Mouse (Mus musculus) forebrain, embryonic 14.5 days (tissue): ENCODE results near the gene 1700088E04Rik. TPM values are rescaled to one million over a fixed set of nuclear protein-coding genes. Genes with fewer than 3 reads are reported as not detected.

Experiments used
- ATAC-seq: fragments of 200-750 bp; cut with Nextera tagmentation; 2 replicates; pipeline ENCODE4 v1.8.0; 2017; ENCODE audit warnings: mild to moderate bottlenecking, moderate library complexity
- DNase-seq: peaks from one replicate; pipeline ENCODE4 v3.0.0-alpha.2; 2015; ENCODE audit warnings: low spot score
- H3K27ac ChIP-seq: fragments of 300-500 bp; sonication (generic); 2 replicates; pipeline ENCODE4 v1.5.1; 2014; ENCODE audit warnings: low read depth, mild to moderate bottlenecking, control low read depth, low read length, moderate library complexity
- H3K27me3 ChIP-seq: fragments of 300-500 bp; sonication (generic); replicated peaks from 2 replicates; pipeline ENCODE4 v1.6.1; 2014; ENCODE audit warnings: low read length, control low read depth, mixed read lengths; ENCODE audit not compliant: control insufficient read depth, insufficient read depth
- H3K36me3 ChIP-seq: fragments of 300-500 bp; sonication (generic); 2 replicates; pipeline ENCODE4 v1.6.1; 2014; ENCODE audit warnings: low read length, control low read depth; ENCODE audit not compliant: control insufficient read depth, insufficient read depth
- H3K4me1 ChIP-seq: fragments of 300-500 bp; sonication (generic); 2 replicates; pipeline ENCODE4 v1.6.1; 2014; ENCODE audit warnings: antibody characterized with exemption, low read length, control low read depth; ENCODE audit not compliant: control insufficient read depth, insufficient read depth
- H3K4me2 ChIP-seq: fragments of 300-500 bp; sonication (generic); 2 replicates; pipeline ENCODE4 v1.6.1; 2014; ENCODE audit warnings: mild to moderate bottlenecking, control low read depth, low read length
- H3K4me3 ChIP-seq: fragments of 300-500 bp; sonication (generic); 2 replicates; pipeline ENCODE4 v1.5.1; 2014; ENCODE audit warnings: low read depth, low read length, control low read depth
- H3K9ac ChIP-seq: fragments of 300-500 bp; sonication (generic); 2 replicates; pipeline ENCODE4 v1.6.1; 2014; ENCODE audit warnings: mild to moderate bottlenecking, low read length, control low read depth, moderate library complexity
- H3K9me3 ChIP-seq: fragments of 300-500 bp; sonication (generic); replicated peaks from 2 replicates; pipeline ENCODE4 v1.6.1; 2016; ENCODE audit warnings: low read length, control low read depth, mixed read lengths; ENCODE audit not compliant: control insufficient read depth
- WGBS: fragments of 180-500 bp; shearing (Covaris S2); extraction: QIAGEN DNeasy Blood & Tissue Kit; methylation state at CpG from one replicate; pipeline ENCODE4 v1.1.7; 2014; 5-methylcytosine and 5-hydroxymethylcytosine counted together
- polyA plus RNA-seq: library from polyadenylated mRNA; unstranded; fragments of >200 nt; fragmentation: Nextera tagmentation; extraction: Ambion mirVana; gene quantifications from 2 replicates; pipeline ENCODE4 v1.2.1, GENCODE M21; 2014

The 1700088E04Rik gene
- 14.8 and 17.1 TPM in 2 replicates for polyA plus RNA-seq

DNA sequence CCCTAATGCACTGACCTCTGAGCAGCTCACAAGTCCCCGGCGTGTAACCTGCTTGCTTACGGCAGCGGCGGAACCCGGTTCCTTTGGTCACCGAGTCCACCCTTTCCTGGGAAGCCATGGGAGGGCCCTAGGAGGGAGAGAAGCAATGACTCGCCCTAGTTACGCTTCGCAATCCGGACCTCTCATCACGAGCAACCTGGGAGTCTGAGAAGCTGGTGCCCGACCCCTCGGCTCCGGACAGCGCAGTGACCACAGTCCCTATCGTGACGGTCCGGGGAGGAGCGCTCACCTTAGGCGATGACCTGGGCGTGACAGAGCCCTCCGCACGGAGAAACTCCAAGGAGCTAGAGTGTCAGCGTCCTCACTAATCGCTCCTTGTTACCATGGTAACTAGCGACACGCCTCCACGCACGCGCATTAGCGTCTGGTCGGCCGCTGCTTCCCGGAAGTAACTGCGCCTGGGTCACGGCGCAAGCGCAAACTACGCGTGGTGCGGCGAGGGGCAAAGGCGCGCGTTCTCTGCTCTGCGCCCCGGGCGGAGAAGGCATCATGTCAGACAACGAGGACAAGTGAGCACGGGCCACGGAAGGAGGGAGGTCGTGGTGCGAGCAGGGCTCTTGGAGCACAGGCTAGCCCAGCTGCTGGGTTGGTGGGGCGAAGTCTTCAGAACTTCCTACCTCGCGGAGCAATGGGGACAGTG is at the start of gene 1700088E04Rik, which contains the start of gene Polr2f:
1700088E04Rik (minus strand) TSS at position 388 of the 700 bp plus-strand sequence.
Polr2f (plus strand) TSS at position 144 of the 700 bp plus-strand sequence.
- Histone ChIP-seq H3K4me1 (peaks cover 4% of the 10 kb centered on the region; the same call in 1 of the 2 replicates), H3K27ac (no peak within 1 kb of the TSS; the same call in 1 of the 2 replicates), H3K9me3 (no peaks in the 10 kb centered on the region), H3K4me2 (peak within 1 kb of the TSS; percentile 77), H3K27me3 (no peaks in the 10 kb centered on the region), H3K36me3 (peaks cover 18% of the 10 kb centered on the region), H3K9ac (peak within 1 kb of the TSS; percentile 83), H3K4me3 (peak within 1 kb of the TSS; percentile 90)
- under 1% methylated on average over 57 of the region's 57 CpGs for WGBS
- peak; percentile 98 for DNase-seq
- ATAC-seq = peak; percentile 92

DNA sequence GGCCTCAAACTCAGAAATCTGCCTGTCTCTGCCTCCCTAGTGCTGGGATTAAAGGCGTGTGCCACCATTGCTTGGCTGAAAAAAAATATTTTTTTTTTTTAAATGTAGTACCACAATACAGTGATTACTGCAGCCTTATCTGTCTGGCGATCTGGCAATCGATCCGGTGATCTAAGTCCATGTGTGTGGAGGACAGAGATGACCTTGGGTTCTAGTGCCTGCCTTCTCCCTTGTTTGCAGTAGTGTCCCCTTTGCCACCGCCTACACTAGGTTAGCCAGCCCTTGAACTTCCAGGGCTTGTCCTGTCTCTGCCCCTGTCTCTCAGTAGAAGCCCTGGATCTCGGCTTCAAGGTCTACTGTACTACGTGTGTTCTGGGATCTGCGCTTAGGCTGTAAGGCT is 46.8 kb upstream of the 1700088E04Rik start:
- Histone ChIP-seq H3K36me3 (no peaks in the 10 kb centered on the region), H3K27me3 (no peaks in the 10 kb centered on the region), H3K4me2 (no peak overlapping the region), H3K27ac (no peak overlapping the region), H3K9me3 (no peaks in the 10 kb centered on the region), H3K4me3 (no peak overlapping the region), H3K9ac (no peak overlapping the region), H3K4me1 (peaks cover 6% of the 10 kb centered on the region)
- WGBS = 95% methylated on average over 8 of the region's 8 CpGs
- ATAC-seq (no peak), DNase-seq (no peak)

DNA sequence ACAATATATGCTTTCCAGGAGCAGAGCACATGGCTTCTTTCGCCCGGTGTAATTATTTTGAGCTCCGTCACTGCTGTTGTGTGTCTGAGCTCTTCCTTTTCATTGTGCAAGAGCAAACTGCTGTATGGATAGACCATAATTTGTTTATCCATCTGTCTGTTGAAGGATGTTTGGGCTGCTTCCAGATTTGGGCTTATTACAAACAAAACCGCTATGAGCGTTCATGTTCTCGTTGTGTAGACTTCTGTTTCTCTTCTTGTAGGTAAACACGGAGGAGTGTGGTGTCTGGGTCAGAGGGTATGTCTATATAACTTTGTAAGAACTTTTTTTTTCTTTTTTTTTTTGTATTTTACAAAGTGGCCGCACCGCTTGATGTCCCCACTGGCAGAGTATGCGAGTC is 44.2 kb upstream of the 1700088E04Rik start:
- DNase-seq = peak; percentile 19

DNA sequence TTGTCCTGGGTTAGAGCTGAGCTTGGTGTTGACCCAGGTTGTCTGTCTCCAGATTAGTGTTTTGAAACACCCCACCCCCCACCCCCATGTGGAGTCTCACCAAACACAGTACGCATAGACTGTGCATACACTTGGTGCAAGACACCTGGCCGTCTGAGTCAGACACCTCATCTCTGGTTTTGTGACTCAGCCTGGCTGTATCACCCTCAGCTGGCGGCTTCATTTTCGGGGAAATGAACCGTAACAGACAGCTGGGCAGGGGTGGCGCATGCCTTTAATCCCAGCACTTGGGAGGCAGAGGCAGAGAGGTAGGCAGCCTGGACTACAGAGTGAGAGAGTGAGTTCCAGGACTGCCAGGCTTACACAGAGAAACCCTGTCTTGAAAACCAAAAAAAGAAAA is 35.9 kb upstream of the 1700088E04Rik start:
- Histone ChIP-seq H3K27me3 (no peaks in the 10 kb centered on the region), H3K27ac (no peak overlapping the region), H3K4me2 (no peak overlapping the region), H3K9ac (no peak overlapping the region), H3K4me1 (no peaks in the 10 kb centered on the region), H3K36me3 (no peaks in the 10 kb centered on the region), H3K9me3 (no peaks in the 10 kb centered on the region), H3K4me3 (no peak overlapping the region)
- 46% methylated on average over 6 of the region's 6 CpGs for WGBS
- ATAC-seq (no peak), DNase-seq (no peak)

More for the DNA sequence above, 44.2 kb upstream of the 1700088E04Rik start:
- H3K27me3 ChIP-seq = no peaks in the 10 kb centered on the region
- no peaks in the 10 kb centered on the region for H3K36me3 ChIP-seq
- no peak overlapping the region for H3K4me3 ChIP-seq
- ATAC-seq = no peak
- H3K4me2 ChIP-seq = no peak overlapping the region
- H3K27ac ChIP-seq = no peak overlapping the region
- no peaks in the 10 kb centered on the region for H3K4me1 ChIP-seq
- WGBS = 81% methylated on average over 10 of the region's 10 CpGs
- no peaks in the 10 kb centered on the region for H3K9me3 ChIP-seq
- H3K9ac ChIP-seq = no peak overlapping the region

DNA sequence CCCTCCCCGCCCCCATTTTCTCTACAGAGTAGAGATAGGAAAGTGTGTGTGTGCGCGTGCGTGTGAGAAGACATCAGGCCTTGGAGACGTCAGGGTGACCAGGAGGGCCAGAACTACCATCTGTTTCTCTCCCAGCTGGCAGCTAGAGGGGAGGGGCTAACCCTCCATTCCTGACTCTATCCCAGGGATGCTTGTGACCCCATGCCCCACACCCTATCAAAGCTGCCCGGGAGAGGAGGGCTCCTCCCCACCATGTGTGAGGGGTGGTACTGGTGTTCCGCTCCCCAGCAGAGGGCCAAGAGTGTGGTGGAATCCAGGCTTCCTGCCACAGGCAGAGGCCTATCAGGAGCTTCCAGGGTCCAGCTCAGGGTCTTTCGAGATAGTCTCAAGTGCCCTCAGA is 25.7 kb upstream of the 1700088E04Rik start:
- DNase-seq (peak; percentile 15), ATAC-seq (no peak; the same call in 1 of the 2 replicates)
- peaks cover 33% of the 10 kb centered on the region for H3K27me3 ChIP-seq
- no peaks in the 10 kb centered on the region for H3K9me3 ChIP-seq
- 0 out of 2 replicates have a peak overlapping the region, but pooled peaks have one; percentile 5 for H3K9ac ChIP-seq
- WGBS = 63% methylated on average over 8 of the region's 8 CpGs
- H3K4me2 ChIP-seq = no peak overlapping the region
- no peak overlapping the region for H3K27ac ChIP-seq
- no peaks in the 10 kb centered on the region for H3K36me3 ChIP-seq
- 0 out of 2 replicates have a peak, but pooled peaks cover 2% of the 10 kb centered on the region for H3K4me1 ChIP-seq
- H3K4me3 ChIP-seq = no peak overlapping the region

DNA sequence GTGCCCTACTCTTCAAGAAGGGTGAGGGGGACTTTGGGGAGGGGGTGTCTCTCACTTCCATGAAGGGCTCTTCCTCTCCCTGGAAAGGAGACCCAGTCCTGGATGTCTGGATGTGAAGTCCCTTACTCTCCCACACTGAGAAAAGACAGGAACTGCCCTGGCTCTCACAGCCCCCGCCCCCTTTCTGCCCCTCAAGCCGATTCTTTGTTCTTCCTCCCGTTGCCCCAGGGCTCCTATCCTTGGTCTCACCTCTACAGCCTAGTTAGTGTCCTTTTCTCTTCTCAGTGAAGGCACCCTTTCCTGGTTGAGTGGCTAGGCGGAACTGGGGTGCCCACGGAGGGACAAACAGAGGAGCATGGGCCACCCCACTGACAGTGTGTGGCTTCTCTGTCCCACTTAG is 24.1 kb upstream of the 1700088E04Rik start, which contains the start of gene Sox10:
Sox10 (minus strand) TSS at position 101 of the 400 bp plus-strand sequence.
- no peak for DNase-seq
- Histone ChIP-seq H3K9me3 (no peaks in the 10 kb centered on the region), H3K36me3 (no peaks in the 10 kb centered on the region), H3K4me1 (0 out of 2 replicates have a peak, but pooled peaks cover 2% of the 10 kb centered on the region), H3K4me2 (no peak within 1 kb of the TSS), H3K9ac (no peak within 1 kb of the TSS), H3K27ac (no peak within 1 kb of the TSS), H3K27me3 (peaks cover 39% of the 10 kb centered on the region), H3K4me3 (no peak within 1 kb of the TSS)
- 45% methylated on average over 5 of the region's 5 CpGs for WGBS
- no peak for ATAC-seq

DNA sequence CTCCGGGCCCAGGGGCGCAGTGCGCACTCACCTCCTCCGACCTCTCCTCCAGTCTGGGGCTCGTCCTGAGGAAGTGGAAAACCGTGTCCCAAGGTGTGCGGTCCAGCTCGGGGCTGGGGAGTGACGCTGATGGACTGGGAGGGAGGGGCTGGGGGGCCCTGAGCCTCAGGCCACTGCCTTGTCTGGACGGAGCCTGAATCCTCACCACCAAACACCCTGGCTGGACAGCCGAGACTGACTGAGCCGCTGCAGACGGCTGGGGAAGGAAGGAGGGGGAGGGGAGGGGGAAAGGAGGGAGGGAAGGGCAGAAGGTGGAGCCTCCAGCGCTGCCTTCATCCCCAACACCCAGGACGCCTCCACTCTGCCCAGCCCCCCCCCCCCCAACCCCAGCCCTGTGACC is 23.2 kb upstream of the 1700088E04Rik start:
- ATAC-seq = no peak
- Histone ChIP-seq H3K9me3 (no peaks in the 10 kb centered on the region), H3K4me2 (no peak overlapping the region), H3K27me3 (peaks cover 39% of the 10 kb centered on the region), H3K27ac (no peak overlapping the region), H3K9ac (no peak overlapping the region), H3K4me1 (0 out of 2 replicates have a peak, but pooled peaks cover 2% of the 10 kb centered on the region), H3K36me3 (no peaks in the 10 kb centered on the region), H3K4me3 (no peak overlapping the region)
- 11% methylated on average over 14 of the region's 15 CpGs for WGBS
- DNase-seq = no peak

DNA sequence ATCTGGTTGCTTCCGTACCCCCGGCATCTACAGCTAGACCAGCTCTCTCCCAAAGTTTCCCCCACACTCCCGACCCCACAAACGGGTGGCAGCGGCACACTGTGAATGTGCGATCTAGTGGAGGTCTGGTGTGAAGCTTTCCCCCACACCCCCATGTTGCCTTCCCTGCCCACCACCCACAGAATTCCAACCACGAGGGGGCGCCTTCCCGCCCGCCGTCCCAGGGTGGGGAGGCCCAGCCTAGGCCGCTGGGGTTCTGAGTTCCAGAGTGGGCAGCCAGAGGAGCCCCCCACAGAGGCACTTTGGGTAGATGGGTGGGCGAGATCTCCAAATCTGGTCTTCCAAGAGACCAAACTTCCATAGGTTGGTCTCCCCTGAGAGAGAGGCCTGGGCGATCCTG is 21.8 kb upstream of the 1700088E04Rik start:
- DNase-seq = no peak
- Histone ChIP-seq H3K9me3 (no peaks in the 10 kb centered on the region), H3K27me3 (peaks cover 39% of the 10 kb centered on the region), H3K4me3 (no peak overlapping the region), H3K36me3 (no peaks in the 10 kb centered on the region), H3K9ac (no peak overlapping the region), H3K27ac (no peak overlapping the region), H3K4me1 (0 out of 2 replicates have a peak, but pooled peaks cover 2% of the 10 kb centered on the region), H3K4me2 (no peak overlapping the region)
- WGBS = 49% methylated on average over 14 of the region's 14 CpGs
- ATAC-seq = no peak

DNA sequence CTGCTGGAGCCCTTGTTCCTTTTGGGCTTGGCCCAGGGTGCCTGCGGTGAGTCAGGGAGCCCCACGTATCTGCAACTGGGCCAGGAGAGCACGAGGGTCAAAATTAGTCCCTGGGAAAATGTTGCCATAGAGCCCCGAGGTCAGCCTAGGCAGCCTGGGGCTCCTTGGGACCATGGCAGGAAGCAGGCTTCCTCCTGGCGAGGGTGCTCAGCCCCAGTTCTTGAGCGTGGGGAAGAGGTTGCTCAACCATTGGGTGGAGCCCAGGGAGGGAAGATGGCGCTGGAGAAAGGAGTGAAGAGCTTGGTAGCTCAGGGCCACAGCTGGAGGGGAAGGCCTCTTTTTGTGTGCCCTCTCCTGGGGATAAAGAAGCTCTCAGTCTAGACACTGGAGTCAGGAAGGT is 21.2 kb upstream of the 1700088E04Rik start:
- H3K9ac ChIP-seq = no peak overlapping the region
- H3K4me1 ChIP-seq = 0 out of 2 replicates have a peak, but pooled peaks cover 2% of the 10 kb centered on the region
- no peaks in the 10 kb centered on the region for H3K36me3 ChIP-seq
- DNase-seq (no peak), ATAC-seq (no peak)
- peaks cover 39% of the 10 kb centered on the region for H3K27me3 ChIP-seq
- no peaks in the 10 kb centered on the region for H3K9me3 ChIP-seq
- WGBS = 77% methylated on average over 7 of the region's 7 CpGs
- no peak overlapping the region for H3K27ac ChIP-seq
- H3K4me2 ChIP-seq = no peak overlapping the region
- no peak overlapping the region for H3K4me3 ChIP-seq
